Mouse (Mus musculus) kidney, postnatal 4 days (tissue): ENCODE results near the gene Ttc25.
A peak's percentile ranks its signal among the peaks of the same experiment; 100 is the strongest.
"Not testable (repeated sequence)": the region's sequence is repeated elsewhere in the genome, so short reads cannot be mapped to it uniquely, and the experiment has no call there.

Experiments used
- DNase-seq, 2 experiments: peaks; one replicate each; pipeline ENCODE4 v3.0.0; 2021; ENCODE audit warnings: mixed read lengths in 2 of 2

Gene Ttc25

DNA sequence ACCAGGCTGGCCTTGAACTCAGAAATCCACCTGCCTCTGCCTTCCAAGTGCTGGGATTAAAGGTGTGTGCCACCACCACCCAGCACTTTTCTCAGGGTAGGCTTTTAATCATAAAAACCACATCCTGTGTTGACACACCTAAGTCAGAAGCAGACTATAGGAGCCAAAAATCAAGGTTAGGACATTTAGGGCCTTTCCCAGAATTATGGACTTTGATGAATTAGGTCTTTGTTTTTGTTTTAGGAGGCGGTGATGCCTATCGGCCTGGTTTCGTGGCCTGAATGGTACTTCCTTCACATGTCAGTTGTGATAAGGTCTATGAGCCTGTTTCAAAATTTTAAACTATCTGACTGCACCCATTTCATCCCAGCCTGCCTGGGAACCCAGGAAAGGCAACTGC lies 28.8 kb downstream of the Ttc25 start:
- no peak for DNase-seq

DNA sequence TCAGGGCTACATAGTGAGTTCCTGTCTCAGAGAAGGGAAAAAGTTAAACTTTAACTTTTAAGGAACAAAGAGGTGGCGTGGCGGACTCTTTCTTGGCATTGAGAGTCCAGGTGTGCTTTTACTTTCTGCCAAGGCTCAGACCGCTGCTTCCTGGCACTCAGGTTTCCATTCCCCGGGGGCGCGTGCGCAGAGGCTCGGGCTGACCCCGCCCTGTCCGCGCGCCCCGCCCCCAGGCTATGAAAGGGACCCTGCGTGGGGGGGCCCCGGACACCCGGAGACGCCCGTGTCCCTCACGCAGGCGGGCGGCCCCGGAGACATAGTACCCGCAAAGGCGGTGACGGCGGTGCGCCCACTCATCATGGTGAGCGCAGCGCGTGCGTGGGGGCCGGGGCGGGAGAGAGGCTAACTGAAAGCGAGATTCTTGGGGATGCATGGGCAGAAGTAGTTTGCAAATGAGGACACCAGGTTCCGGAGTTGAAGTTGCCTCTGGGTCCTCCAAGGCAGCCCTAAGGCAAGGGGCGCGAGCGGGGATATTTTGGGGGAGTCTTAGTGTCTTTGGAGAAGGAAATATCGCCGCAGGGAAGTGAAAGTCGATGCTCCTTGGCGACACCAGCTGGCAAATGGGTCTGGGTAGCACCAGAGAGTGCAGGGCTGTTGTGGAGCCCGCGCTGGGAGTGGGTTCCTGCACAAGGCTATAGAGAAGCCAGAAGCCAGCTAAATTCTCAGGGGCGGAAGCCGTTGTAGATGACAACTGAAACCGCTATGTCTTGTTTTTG lies 29.5 kb downstream of the Ttc25 start, which contains the start of gene Cnp:
TSS of gene Cnp (plus strand) at position 197 of the 776 bp plus-strand sequence.
- peak; percentile 88 to 91 for DNase-seq

GRCm38 (mm10) chr11:100575484-100575855 lies 30.1 kb downstream of the Ttc25 start:
- DNase-seq: no peak

DNA sequence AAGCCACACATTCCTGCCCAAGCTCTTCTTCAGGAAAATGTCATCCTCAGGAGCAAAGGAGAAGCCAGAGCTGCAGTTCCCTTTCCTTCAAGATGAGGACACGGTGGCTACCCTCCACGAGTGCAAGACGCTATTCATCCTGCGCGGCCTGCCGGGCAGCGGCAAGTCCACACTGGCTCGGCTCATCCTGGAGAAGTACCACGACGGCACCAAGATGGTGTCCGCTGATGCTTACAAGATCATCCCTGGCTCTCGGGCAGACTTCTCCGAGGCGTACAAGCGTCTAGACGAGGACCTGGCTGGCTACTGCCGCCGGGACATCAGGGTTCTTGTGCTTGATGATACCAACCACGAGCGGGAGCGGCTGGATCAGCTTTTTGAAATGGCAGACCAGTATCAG lies 30.8 kb downstream of the Ttc25 start:
- no peak for DNase-seq

GRCm38 (mm10) chr11:100577852-100578599 lies 32.6 kb downstream of the Ttc25 start:
- DNase-seq: no peak

DNA sequence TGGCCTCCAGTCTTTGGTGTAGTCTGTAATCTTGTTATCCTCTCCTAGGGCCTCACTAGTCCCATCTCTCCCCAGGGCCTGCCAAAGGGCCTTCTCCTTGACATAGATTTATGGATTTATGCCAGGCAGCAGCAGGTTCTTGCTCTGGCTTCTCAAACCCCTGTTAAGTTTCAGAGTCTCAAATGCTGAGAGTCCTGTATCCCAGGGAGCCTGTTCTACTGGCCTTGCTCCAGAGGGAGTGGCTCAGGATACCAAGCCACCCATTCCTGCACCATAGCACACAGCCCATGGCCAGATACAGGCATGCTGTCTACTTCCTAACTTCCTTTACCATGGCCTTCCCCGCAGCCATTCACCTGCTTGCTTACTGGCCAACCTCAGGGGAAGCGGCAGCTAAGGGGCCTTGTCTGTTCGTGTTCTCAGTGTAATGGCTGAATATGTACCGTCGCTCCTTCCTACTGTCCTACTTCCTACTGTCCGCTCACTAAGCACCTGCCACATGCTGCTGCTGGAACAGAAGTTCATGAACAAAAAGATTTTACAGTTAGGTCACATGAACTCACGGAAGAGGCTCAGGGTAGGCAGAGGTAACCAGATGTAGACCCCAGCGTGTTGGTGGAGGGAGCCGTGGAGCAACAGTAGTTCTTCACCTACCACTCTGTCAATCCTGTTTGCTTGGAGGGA lies 33.9 kb downstream of the Ttc25 start:
- no peak for DNase-seq

- DNase-seq: no peak
Observed at GRCm38 (mm10) chr11:100580275-100580674, 34.9 kb downstream of the Ttc25 start.

DNA sequence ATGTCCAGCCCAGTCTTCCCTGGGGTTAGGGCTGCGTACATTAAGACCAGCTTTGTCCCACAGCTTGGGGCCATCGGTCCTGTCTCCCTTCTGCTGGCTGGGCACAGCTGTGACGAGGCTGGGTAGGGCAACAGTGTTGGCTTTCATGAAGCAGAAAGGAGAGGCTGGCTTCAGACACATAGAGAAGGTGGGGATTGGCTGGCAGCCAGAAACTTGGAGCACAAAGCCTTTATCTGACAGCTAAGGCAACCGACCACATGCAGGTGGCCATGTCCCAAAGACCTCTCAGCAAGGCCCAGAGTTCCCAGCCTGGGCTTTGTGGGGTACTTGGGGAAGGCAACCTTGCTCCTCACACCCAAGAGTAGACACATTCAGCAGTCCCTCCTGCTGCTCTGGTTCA lies 36.3 kb downstream of the Ttc25 start:
- DNase-seq: peak in 1 of 2 experiments; percentile 37

DNA sequence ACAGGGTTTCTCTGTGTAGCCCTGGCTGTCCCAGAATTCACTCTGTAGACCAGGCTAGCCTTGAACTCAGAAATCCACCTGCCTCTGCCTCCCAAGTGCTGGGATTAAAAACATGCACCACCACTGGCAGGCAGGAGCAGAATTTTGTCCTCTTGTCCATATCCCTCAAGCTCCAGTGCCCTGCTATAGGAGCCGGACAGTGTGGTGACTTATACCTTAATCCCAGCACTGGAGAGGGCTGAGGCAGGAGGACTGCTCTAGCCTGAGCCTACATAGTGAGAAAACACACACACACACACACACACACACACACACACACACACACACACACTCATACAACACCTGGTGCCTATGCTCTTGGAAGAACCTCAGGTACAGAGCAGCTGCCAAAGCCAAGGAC lies 37.0 kb downstream of the Ttc25 start:
- DNase-seq: not testable (repeated sequence)

GRCm38 (mm10) chr11:100582836-100583235 lies 37.4 kb downstream of the Ttc25 start:
- no peak for DNase-seq

DNA sequence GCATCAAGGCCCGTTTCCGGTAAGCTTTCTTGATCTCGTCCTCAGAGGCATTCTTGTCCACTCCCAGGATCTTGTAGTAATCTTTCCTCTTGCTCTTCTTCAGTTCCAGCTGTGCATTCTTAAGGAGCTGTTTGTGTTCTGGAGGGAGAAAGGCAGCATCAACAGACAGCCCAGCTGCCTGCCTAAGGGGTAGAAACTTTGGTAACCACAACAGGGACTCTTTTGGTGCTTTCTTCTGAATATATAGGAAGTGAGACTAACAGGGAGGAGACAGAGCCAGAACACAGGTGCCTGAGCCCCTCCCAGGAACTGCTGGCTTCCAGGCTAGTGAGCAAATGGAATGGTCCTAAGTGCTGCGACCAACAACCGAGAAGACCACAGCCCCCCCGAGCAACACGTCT lies 39.2 kb downstream of the Ttc25 start:
- no peak for DNase-seq

- no peak for DNase-seq
Observed at GRCm38 (mm10) chr11:100585148-100585547, 39.7 kb downstream of the Ttc25 start.

DNA sequence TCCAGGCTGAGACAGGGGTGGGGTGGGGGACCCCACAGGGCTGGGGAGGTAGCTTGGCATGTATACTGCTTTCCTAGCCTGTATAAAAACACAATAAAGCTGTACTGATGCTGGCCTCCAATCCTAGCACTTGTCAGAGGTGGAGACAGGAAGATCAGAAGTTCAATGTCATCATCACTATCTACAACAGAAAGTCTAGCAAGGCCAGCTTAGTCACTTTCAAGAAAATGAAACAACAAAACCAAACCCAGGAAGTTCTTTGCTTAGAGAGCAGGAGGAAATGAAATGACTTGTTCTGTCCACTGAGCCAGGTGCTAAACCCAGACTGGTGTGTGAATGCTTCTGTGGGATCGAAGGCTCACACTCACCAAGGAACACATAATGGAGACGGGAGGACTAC lies 43.1 kb downstream of the Ttc25 start:
- no peak for DNase-seq

- no peak for DNase-seq
Observed at GRCm38 (mm10) chr11:100592346-100593046, 47.1 kb downstream of the Ttc25 start.

DNA sequence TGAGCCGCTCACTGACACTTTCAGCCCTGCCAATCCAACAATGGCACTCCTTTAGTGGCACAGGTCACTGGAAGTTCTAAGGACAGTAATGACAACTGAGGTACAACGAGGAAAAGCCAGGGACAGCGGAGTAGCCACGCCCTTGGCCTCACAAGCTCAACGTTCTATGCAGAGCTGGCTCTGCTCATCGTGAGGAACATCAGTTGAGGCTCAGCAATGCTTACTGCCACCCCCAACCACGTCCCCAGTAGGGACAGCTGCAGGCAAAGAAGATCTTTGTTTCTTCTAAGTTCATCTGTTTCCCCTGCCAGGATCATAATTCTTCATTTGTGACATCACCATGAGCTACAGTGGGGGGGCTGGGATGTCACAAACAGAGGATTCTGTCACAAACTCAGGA lies 49.2 kb downstream of the Ttc25 start:
- no peak for DNase-seq

DNA sequence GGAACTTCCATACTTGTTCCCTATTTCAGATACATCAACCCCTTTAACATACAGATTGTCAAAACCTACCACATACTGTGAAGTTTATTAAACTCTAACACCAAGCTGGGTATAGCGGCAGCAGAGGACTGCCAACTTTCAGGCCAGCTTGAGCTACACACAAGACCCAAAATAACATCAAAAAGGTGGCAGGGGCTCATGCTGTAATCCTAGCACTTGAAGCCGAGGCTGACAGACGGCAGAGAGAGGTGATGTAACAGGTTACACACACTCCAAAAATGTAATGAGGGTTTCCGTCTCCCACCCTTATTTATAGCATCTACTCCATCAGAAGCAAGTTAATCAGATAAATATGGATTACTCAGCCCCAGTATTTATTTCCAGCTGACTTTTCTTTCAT lies 50.1 kb downstream of the Ttc25 start:
- DNase-seq: no peak

DNA sequence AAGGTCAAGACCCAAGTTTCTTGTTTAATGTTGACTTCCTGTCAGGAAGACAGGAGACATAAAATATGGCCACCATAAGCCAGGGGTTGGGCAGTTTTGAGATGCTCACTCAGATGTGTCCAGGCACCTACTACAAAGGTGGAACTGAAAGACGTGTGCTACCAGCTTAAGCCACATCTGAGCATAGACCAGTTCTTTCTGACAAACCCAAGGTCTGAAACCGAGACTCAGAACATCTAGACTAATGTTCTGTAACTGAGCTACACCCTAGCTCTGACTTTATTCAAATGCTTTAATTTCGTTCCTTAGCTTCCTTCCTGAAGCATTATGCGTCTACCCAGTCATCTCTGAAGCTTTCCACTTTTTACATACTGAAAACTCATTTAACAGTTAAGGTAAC lies 52.7 kb downstream of the Ttc25 start:
- DNase-seq: no peak

- DNase-seq: no peak
Observed at GRCm38 (mm10) chr11:100601372-100601771, 56.0 kb downstream of the Ttc25 start.

DNA sequence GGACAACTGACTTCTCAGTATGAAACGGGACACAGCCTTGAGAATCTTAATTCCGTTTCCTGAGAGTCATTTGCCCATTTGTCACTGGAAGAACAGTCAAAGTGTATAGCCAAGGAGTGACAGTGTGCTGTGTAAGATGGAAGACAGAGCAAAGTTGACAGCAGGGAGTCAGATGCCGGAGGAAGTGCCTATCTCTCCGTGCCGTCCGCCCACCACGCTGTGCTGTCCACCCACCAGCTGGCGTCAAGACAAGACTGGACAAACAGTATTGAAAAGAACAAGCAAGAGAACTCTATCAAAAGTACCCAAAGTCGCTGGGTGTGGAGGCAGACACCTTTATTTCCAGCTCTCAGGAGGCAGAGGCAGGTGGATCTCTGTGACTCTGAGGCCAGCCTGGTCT lies 57.7 kb downstream of the Ttc25 start:
- DNase-seq: no peak

DNA sequence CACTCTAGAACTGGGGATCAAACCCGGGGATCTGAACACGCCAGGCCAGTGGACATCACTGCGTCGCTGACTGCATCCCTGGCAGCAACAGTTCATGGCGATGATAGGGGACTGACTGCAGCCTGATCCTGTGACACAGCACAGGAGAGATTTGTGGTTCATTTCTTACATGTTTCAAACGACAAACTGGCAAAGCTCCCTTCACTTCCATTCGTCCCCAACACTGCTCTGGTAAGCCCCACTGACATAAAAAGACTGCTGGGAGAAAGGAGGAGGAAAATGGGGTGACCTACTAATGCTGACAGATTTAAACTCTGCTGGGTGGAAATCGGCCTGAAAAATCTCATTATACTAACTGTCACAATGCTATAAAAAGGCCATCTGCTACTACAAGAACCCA lies 58.4 kb downstream of the Ttc25 start:
- no peak for DNase-seq

GRCm38 (mm10) chr11:100604321-100605005 lies 59.1 kb downstream of the Ttc25 start:
- DNase-seq: no peak

DNA sequence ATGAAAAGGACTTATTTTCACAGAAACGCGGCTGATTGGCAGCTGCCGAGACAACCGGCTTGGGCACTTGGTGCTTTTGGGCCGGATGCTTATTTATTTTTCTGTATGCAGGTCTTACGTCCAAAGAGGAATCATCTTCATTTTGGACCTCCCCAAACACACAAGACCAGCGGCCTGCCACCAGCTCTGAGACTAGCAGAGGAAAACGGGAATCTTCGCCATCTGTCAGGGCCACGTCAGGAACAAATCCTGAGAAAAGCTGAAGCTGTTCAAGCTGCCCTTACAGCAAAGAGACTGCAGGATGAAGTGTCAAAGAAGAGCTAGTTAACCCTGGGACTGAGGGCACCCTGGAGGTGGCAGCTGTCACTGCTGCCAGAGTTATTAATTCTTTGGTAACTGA lies 60.0 kb downstream of the Ttc25 start:
- no peak for DNase-seq

- no peak for DNase-seq
Observed at GRCm38 (mm10) chr11:100607121-100607520, 61.7 kb downstream of the Ttc25 start.
